Mouse (Mus musculus) liver, embryonic 11.5 days (tissue): Measurements from ENCODE around the gene Nos1ap. TPM values are rescaled to one million over a fixed set of nuclear protein-coding genes. Genes with fewer than 3 reads are reported as not detected.

ENCODE experiments used
- ATAC-seq: fragments of 200-750 bp; cut with Nextera tagmentation; replicated peaks from 2 replicates; pipeline ENCODE4 v1.8.0; 2017; ENCODE audit warnings: moderate number of reproducible peaks, mild to moderate bottlenecking, moderate TSS enrichment, moderate library complexity; ENCODE audit not compliant: low FRiP score
- DNase-seq: peaks from one replicate; pipeline ENCODE4 v3.0.0-alpha.2; 2017; ENCODE audit warnings: low spot score
- H3K27ac ChIP-seq: fragments of 300-500 bp; sonication (generic); 2 replicates; pipeline ENCODE4 v1.5.1; 2014; ENCODE audit warnings: mild to moderate bottlenecking, low read depth, low read length, control low read depth
- H3K27me3 ChIP-seq: fragments of 300-500 bp; sonication (generic); replicated peaks from 2 replicates; pipeline ENCODE4 v1.6.1; 2014; ENCODE audit warnings: low read length, mixed read lengths; ENCODE audit not compliant: control insufficient read depth, insufficient read depth
- H3K36me3 ChIP-seq: fragments of 300-500 bp; sonication (generic); 2 replicates; pipeline ENCODE4 v1.6.1; 2014; ENCODE audit warnings: mild to moderate bottlenecking, low read length, moderate library complexity, mixed read lengths; ENCODE audit not compliant: control insufficient read depth, insufficient read depth
- H3K4me1 ChIP-seq: fragments of 300-500 bp; sonication (generic); replicated peaks from 2 replicates; pipeline ENCODE4 v1.6.1; 2014; ENCODE audit warnings: low read length, mixed read lengths; ENCODE audit not compliant: control insufficient read depth, insufficient read depth
- H3K4me2 ChIP-seq: fragments of 300-500 bp; sonication (generic); 2 replicates; pipeline ENCODE4 v1.6.1; 2014; ENCODE audit warnings: mild to moderate bottlenecking, control low read depth, moderate library complexity
- H3K4me3 ChIP-seq: fragments of 300-500 bp; sonication (generic); 2 replicates; pipeline ENCODE4 v1.5.1; 2014; ENCODE audit warnings: low read depth, low read length, control low read depth
- H3K9ac ChIP-seq: fragments of 300-500 bp; sonication (generic); 2 replicates; pipeline ENCODE4 v1.6.1; 2014; ENCODE audit warnings: low read depth, low read length, control low read depth
- H3K9me3 ChIP-seq: fragments of 300-500 bp; sonication (generic); 2 replicates; pipeline ENCODE4 v1.6.1; 2016; ENCODE audit warnings: low read length, inconsistent platforms, mixed read lengths; ENCODE audit not compliant: control insufficient read depth
- WGBS: fragments of 180-500 bp; shearing (Covaris S2); extraction: QIAGEN DNeasy Blood & Tissue Kit; methylation state at CpG from one replicate; pipeline ENCODE4 v1.1.7; 2014; 5-methylcytosine and 5-hydroxymethylcytosine counted together
- polyA plus RNA-seq: library from polyadenylated mRNA; unstranded; fragments of >200 nt; fragmentation: Nextera tagmentation; extraction: Ambion mirVana; gene quantifications from 2 replicates; pipeline ENCODE4 v1.2.1, GENCODE M21; 2014

The Nos1ap gene
- polyA plus RNA-seq, 1 experiment from 2014 or later: 8.8 TPM

GRCm38 (mm10) chr1:170510595-170511240 is 78.9 kb downstream of the Nos1ap start:
- Histone ChIP-seq H3K4me2 (no peak overlapping the region), H3K36me3 (no peaks in the 10 kb centered on the region), H3K4me1 (no peaks in the 10 kb centered on the region), H3K27ac (no peak overlapping the region), H3K9me3 (no peaks in the 10 kb centered on the region), H3K27me3 (no peaks in the 10 kb centered on the region), H3K9ac (no peak overlapping the region), H3K4me3 (no peak overlapping the region)
- ATAC-seq (no peak), DNase-seq (no peak)
- 31% methylated on average over 3 of the region's 3 CpGs for WGBS

GRCm38 (mm10) chr1:170506309-170506708 is 83.4 kb downstream of the Nos1ap start:
- Histone ChIP-seq H3K9ac (no peak overlapping the region), H3K27me3 (no peaks in the 10 kb centered on the region; the same call in 1 of the 2 replicates), H3K27ac (no peak overlapping the region), H3K4me3 (no peak overlapping the region), H3K4me2 (no peak overlapping the region), H3K36me3 (no peaks in the 10 kb centered on the region), H3K9me3 (no peaks in the 10 kb centered on the region), H3K4me1 (no peaks in the 10 kb centered on the region)
- DNase-seq (no peak), ATAC-seq (no peak)
- 73% methylated on average over 6 of the region's 6 CpGs for WGBS

- no peaks in the 10 kb centered on the region for H3K4me1 ChIP-seq
- WGBS: 44% methylated on average over 3 of the region's 3 CpGs
- ATAC-seq: no peak
- no peak overlapping the region for H3K4me2 ChIP-seq
- no peak for DNase-seq
- no peaks in the 10 kb centered on the region for H3K9me3 ChIP-seq
- H3K36me3 ChIP-seq: no peaks in the 10 kb centered on the region
- H3K27me3 ChIP-seq: no peaks in the 10 kb centered on the region; the same call in 1 of the 2 replicates
- H3K4me3 ChIP-seq: no peak overlapping the region
- no peak overlapping the region for H3K9ac ChIP-seq
- no peak overlapping the region for H3K27ac ChIP-seq
Observed at GRCm38 (mm10) chr1:170505107-170505506, 84.6 kb downstream of the Nos1ap start.

GRCm38 (mm10) chr1:170504378-170504777 is 85.3 kb downstream of the Nos1ap start:
- no peaks in the 10 kb centered on the region for H3K9me3 ChIP-seq
- H3K27ac ChIP-seq: no peak overlapping the region
- no peak for DNase-seq
- no peak for ATAC-seq
- 79% methylated on average over 4 of the region's 4 CpGs for WGBS
- no peak overlapping the region for H3K4me3 ChIP-seq
- no peak overlapping the region for H3K4me2 ChIP-seq
- H3K36me3 ChIP-seq: no peaks in the 10 kb centered on the region
- no peaks in the 10 kb centered on the region for H3K4me1 ChIP-seq
- no peak overlapping the region for H3K9ac ChIP-seq
- no peaks in the 10 kb centered on the region; the same call in 1 of the 2 replicates for H3K27me3 ChIP-seq

DNA sequence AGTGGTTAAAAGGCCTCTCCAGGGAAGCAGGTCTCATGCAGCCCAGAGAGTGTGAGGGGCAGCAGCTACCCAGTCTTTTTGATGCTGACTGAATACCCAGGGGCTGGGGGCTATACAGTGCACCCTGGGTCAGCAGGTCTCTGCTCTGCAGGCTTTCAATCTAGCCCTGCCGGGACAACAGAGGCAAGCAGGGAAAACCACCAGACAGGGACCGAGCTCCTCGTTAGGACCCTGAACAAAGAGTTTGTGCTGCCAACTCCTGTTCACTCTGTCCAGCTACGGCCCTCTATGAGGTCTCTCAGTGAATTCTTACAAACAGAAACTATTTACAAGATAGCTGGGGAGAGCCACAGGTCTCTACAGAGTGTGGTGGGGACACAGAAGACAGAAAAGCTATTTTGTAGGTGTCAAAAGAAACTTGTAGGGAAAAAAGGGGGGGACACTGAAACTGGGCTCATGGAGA is 86.4 kb downstream of the Nos1ap start:
- Histone ChIP-seq H3K36me3 (no peaks in the 10 kb centered on the region), H3K27me3 (no peaks in the 10 kb centered on the region; the same call in 1 of the 2 replicates), H3K4me3 (no peak overlapping the region), H3K9ac (no peak overlapping the region), H3K4me1 (no peaks in the 10 kb centered on the region), H3K9me3 (no peaks in the 10 kb centered on the region), H3K27ac (no peak overlapping the region), H3K4me2 (no peak overlapping the region)
- ATAC-seq (no peak), DNase-seq (no peak)
- WGBS: 42% methylated on average over 4 of the region's 4 CpGs

DNA sequence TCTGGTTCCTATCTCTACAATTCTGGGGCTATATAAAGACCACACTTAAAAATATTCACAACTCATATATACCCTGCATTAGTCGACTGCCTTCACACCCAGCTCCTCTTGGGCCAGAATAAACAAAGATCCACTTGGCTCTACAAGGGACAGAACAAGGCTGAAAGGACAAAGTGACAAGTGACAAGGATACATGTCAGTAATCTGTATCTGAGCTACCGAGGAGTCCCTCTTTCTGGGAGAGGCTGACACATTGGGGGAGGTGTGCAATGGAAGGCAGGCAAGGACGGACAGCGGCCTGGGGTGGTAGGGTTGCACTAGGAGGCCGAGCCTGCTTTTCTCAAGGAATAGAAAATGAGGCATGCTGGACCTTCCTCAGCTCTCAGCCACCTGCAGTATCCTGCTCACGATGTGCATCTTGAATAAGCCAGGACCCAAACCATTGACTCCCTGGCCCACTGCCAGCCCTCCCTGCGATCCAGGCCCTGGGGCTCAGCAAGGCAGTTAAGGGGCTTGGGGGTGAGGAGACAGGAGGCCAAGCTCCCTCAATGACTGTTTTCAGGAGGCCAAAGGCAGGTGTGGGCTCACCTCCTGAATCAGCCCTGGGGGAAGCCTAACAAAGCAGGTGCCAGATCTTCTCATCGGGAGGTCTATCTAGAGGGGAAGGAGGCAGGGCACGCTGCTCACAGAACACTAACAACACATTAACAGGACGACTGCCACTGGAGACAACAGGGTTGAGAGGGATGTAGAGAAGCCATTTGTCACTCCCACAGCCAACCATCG is 87.0 kb downstream of the Nos1ap start:
- H3K9ac ChIP-seq: no peak overlapping the region
- ATAC-seq (no peak), DNase-seq (no peak)
- no peak overlapping the region for H3K27ac ChIP-seq
- H3K4me2 ChIP-seq: no peak overlapping the region
- H3K4me1 ChIP-seq: no peaks in the 10 kb centered on the region
- no peaks in the 10 kb centered on the region for H3K9me3 ChIP-seq
- no peaks in the 10 kb centered on the region; the same call in 1 of the 2 replicates for H3K27me3 ChIP-seq
- H3K36me3 ChIP-seq: no peaks in the 10 kb centered on the region
- WGBS: 44% methylated on average over 11 of the region's 11 CpGs
- H3K4me3 ChIP-seq: no peak overlapping the region

DNA sequence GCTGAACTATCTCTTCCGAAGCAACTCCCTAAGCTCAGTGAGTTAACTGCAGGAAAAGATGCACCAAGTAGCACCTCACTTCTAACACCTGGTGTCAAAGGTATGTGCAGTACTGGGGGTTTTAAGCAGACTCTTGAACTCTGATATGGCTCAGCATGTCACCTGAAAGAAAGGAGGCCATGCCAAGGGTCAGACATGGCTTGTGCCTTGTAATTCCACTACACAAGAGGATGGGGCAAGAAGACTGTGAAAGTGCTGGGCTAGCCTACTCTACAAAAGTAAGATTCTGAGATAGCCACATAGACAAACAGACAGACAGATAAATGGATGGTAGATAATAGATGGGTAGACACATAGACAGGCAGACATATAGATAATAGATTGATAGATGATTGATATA is 87.7 kb downstream of the Nos1ap start:
- H3K4me2 ChIP-seq: no peak overlapping the region
- no peak for ATAC-seq
- WGBS: 93% methylated on average over 1 of the region's 1 CpGs
- H3K36me3 ChIP-seq: no peaks in the 10 kb centered on the region
- no peaks in the 10 kb centered on the region; the same call in 1 of the 2 replicates for H3K27me3 ChIP-seq
- no peaks in the 10 kb centered on the region for H3K9me3 ChIP-seq
- no peaks in the 10 kb centered on the region for H3K4me1 ChIP-seq
- no peak overlapping the region for H3K27ac ChIP-seq
- DNase-seq: no peak
- no peak overlapping the region for H3K4me3 ChIP-seq
- H3K9ac ChIP-seq: no peak overlapping the region

DNA sequence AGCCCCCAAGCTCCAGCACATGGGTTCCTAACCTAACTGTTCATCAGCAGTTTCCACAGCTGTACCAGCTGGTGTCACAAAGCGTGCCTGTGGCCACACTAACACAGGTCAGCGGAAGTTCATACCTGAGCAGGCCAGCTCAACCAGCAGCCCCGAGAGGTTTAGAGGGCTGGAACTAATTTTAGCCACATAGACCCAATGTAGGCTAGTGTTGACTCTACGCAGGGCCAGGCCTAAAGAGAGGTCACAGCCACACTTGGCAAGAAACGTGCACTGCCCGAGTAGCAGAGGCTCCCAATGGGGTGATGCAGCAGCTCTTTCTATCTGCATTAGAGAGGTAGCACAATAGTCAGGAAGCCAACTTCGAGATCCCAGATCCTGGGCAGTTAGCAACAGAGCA is 88.1 kb downstream of the Nos1ap start:
- 80% methylated on average over 7 of the region's 7 CpGs for WGBS
- no peak overlapping the region for H3K27ac ChIP-seq
- no peaks in the 10 kb centered on the region for H3K9me3 ChIP-seq
- H3K4me3 ChIP-seq: no peak overlapping the region
- H3K36me3 ChIP-seq: no peaks in the 10 kb centered on the region
- DNase-seq (no peak), ATAC-seq (no peak)
- H3K9ac ChIP-seq: no peak overlapping the region
- H3K4me1 ChIP-seq: no peaks in the 10 kb centered on the region; the same call in 1 of the 2 replicates
- no peaks in the 10 kb centered on the region; the same call in 1 of the 2 replicates for H3K27me3 ChIP-seq
- no peak overlapping the region for H3K4me2 ChIP-seq
